Mouse (Mus musculus): ENCODE results near the gene Smim4. TPM values are rescaled to one million over a fixed set of nuclear protein-coding genes. Genes with fewer than 3 reads are reported as not detected.

Smim4 gene
- 10 to 100 TPM; 33.4 to 36.1 TPM for total RNA-seq (2021)
- long read RNA-seq, experiment 1, transcript Smim4-201 (2 exons, 311 nt): major isoform, 17 of 20 reads
- long read RNA-seq, experiment 1, partial matches to known transcripts: 0 of 20 reads
- long read RNA-seq, experiment 1, other reads (novel, unspliced or antisense): 2 of 20 reads
- long read RNA-seq, experiment 2, transcript Smim4-201 (2 exons, 311 nt): major isoform, 30 of 38 reads
- long read RNA-seq, experiment 2, partial matches to known transcripts: 0 of 38 reads
- long read RNA-seq, experiment 2, other reads (novel, unspliced or antisense): 6 of 38 reads

DNA sequence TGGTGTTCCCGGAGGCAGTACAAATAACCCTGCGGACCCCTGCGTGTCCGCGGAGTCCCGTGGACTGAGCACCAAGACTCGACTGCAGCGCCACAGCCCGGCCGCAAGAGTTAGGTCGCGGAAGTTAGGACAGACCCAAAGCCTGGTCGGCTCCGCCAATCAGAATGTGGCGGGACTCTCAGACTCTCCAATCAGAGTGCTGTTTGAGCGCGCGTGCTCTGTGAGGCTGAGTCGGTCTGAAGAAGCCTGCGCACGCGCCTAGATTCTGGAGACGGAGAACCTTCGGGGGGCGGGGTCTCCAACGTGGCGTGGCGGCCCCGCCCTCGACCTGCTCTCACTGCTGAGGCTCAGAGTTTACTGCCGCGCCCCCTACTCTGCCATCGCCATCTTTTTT, at the start of gene Smim4:
Gene Smim4 (minus strand): TSS at position 131 of the 394 bp plus-strand sequence.
- intact Hi-C loops (cut with DNase I): loop anchor here (2.0 to 5.0 kb wide), 3 partner anchors 42 to 123 kb away; partner anchors contain the start of genes Bap1 and Phf7
- H3K27ac ChIP-seq: peak within 1 kb of the TSS; percentile 93
- TF ChIP-seq CTCF (IDR thresholded peaks at IDR 0.05): peak; percentile 71

DNA sequence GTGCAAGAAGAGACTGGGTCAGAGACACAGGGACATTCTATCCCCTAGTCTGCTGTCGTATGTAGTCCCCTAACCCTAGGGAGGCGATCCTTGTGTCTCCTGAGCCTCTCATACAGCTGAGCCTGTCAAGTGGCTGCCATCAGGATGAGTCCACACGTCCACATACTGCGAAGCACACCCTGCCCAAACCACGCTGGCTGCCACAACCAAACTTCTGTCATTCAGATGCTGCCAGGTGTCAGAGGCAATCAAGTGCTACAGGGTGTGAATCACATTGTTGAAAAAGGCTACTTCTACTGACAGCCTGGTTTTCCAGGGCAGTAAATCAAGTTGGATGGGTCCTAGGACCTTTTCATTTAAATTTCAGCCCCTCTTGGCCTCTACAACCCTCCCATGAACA, 49.0 kb upstream of the Smim4 start:
- DNase-seq: no peak
- H3K4me3 ChIP-seq: no peak overlapping the region
- no peak overlapping the region for H3K27ac ChIP-seq
- no peak for TF ChIP-seq CTCF (IDR thresholded peaks at IDR 0.05)
- intact Hi-C loops (cut with DNase I): loop anchor here (5.0 kb wide), 1 partner anchor 45 kb away; the partner anchor contains the start of gene Nt5dc2

More for the DNA sequence above, at the start of gene Smim4:
- peak; percentile 98 for DNase-seq
- H3K4me3 ChIP-seq: peak within 1 kb of the TSS; percentile 91

DNA sequence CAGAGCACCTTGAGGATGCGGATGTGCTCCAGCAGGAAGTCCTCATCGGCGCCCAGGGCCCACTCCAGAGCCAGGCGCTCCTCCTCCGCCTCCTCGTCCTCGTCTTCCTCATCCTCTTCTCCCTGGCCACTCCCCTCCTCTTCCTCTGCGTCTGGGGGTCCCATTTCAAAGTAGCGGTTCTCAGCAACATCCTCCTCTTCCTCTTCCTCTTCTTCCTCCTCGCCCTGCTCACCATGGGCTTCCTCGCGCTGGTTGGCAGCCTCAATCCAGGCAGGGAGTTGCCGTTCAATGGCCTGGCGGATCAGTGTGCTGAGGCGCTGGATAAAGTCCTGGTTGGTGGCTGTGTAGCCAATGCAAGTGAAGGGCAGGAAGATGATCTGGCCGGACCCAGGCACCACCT, 48.5 kb upstream of the Smim4 start:
- Histone ChIP-seq H3K4me3 (no peak overlapping the region), H3K27ac (no peak overlapping the region)
- DNase-seq: no peak
- TF ChIP-seq CTCF (IDR thresholded peaks at IDR 0.05): no peak
- intact Hi-C loops (cut with DNase I): loop anchor here (5.0 kb wide), 1 partner anchor 45 kb away; the partner anchor contains the start of gene Nt5dc2

DNA sequence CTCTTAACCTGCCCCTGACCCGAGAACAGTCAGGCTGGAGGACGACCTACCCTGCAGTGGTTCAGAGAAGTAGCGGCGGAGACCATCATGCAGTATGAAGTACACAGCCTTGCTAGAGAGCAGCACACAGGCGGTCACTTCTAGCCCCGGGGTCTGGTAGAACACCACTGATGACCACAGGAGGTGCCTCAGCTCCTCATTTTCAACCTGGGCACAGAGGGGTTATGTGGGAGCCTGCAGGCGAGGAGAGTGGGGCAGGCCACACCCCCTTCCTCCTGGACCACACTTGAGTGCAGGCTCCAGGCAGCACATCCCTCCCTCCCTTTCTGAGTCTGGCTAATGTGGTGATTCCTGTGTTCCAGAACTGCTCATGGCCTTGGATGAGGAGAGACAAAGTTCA, 44.8 kb upstream of the Smim4 start:
- intact Hi-C loops (cut with DNase I): no loop called here
- no peak for DNase-seq
- H3K27ac ChIP-seq: 0 out of 2 replicates have a peak overlapping the region, but pooled peaks have one; percentile 16
- TF ChIP-seq CTCF (IDR thresholded peaks at IDR 0.05): no peak
- no peak overlapping the region for H3K4me3 ChIP-seq

DNA sequence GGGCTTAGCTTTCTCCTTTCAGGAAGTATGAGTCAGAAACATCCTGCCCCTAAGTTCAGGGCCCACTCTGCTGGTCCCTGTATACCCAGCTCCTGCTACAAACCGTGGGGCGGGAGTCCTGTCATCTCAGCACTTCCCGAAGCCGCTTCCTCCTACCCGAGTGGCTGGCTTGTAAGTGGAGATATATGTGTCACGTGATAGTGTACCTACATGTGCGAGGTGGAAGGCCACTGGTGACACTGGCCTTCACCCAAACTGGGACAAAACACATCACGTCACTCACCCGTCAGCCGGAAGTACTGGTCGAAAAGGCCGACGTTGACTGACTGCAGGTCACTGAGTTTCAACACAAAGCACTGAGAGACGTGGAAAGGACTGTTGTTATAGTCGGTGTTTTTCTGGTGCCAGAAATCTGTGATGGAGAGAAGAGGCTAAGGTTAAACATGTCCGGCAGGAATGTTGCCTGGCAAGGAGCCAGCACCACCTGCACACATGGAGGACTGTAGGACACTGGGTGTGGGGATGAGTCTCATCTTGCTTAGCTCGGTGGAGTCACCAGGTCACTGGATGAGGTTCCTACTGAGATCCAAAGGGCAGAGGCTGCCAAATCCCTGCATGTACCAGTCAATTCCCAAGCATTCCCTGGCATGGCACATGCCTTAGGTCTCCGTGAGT, 44.2 kb upstream of the Smim4 start:
- intact Hi-C loops (cut with DNase I): no loop called here
- Histone ChIP-seq H3K27ac (peak overlapping the region; percentile 59), H3K4me3 (no peak overlapping the region)
- TF ChIP-seq CTCF (IDR thresholded peaks at IDR 0.05): no peak
- DNase-seq: no peak

DNA sequence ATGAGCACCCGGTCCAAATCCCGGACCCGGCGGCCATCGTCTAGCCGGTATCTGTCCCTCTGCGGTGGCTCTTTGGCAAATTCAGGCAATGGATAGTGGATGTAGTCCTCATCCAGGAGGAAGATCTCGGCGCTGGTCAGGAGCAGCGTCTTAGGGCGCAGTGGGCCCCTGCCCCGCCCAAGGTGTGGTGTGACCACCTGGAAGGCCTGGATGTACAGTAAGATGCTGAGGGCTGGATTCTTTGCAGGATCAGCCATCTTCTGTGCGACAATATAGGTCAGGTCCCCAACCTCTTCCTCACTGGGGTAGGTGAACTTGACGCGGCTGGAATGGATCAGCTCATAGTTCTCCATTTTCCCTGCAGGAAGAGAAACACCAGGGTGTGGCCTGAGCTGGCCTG, 43.1 kb upstream of the Smim4 start:
- Histone ChIP-seq H3K27ac (peak overlapping the region; percentile 20; the same call in 1 of the 2 replicates), H3K4me3 (no peak overlapping the region)
- DNase-seq: no peak
- intact Hi-C loops (cut with DNase I): no loop called here
- TF ChIP-seq CTCF (IDR thresholded peaks at IDR 0.05): no peak

DNA sequence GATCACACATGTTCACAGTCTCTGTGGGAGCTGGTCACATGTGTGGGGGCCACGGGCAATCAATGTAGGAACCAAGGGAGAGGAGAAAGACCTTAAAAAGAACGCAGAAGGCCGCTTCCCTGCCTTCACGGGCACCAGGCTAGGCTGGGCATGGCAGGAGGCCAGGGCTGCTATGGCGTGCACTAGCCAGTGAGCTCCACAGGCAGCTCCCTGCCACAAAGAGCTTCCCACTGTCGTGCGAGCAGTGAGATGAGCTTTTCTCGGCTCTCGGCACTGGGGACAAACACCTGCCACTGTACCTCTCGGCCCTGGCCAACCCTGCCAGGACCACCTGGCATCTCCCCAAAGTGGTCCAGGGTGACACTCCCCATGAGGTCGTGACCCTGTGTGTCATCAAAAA, 42.6 kb upstream of the Smim4 start:
- DNase-seq: no peak
- TF ChIP-seq CTCF (IDR thresholded peaks at IDR 0.05): no peak
- intact Hi-C loops (cut with DNase I): no loop called here
- H3K4me3 ChIP-seq: no peak overlapping the region
- H3K27ac ChIP-seq: peak overlapping the region; percentile 20; the same call in 1 of the 2 replicates

DNA sequence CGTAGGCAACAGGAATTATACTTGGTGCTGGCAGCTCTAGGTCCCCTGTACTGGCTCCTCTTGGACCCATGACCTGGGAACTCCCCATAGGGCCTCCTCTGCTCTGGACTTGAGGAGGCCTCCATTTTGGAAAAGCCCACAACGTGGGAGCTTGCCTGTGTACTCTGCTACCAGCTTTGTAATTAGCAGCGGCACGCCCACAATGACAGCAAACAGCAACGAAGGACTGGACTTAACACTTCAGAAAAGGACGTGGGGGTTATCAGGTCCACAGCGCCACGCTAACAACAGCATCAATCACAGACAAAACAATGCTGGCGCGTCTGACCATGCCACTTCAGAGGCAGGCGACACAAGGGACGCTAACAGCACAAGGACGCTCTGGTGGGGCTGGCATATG, 42.2 kb upstream of the Smim4 start:
- no peak overlapping the region for H3K27ac ChIP-seq
- intact Hi-C loops (cut with DNase I): no loop called here
- no peak overlapping the region for H3K4me3 ChIP-seq
- no peak for TF ChIP-seq CTCF (IDR thresholded peaks at IDR 0.05)
- no peak for DNase-seq

DNA sequence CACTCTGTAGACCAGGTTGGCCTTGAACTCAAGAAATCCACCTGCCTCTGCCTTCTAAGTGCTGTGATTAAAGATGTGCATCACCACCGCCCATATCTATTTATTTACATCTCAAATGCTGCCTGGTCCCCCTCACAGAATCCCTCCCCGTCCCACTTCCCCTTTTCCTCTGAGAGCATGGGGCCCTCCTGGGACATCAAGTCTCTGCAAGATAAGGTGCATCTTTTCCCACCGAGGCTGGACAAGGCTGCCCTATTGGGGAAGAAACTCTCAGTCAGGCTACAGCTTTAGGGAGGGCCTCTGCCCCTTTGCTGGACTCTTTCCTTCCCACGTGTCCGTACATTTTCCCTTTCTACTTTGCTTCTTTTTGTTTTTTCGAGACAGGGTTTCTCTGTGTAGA, 40.8 kb upstream of the Smim4 start:
- no peak for DNase-seq
- intact Hi-C loops (cut with DNase I): no loop called here
- no peak overlapping the region for H3K4me3 ChIP-seq
- H3K27ac ChIP-seq: peak overlapping the region; percentile 76
- TF ChIP-seq CTCF (IDR thresholded peaks at IDR 0.05): no peak

DNA sequence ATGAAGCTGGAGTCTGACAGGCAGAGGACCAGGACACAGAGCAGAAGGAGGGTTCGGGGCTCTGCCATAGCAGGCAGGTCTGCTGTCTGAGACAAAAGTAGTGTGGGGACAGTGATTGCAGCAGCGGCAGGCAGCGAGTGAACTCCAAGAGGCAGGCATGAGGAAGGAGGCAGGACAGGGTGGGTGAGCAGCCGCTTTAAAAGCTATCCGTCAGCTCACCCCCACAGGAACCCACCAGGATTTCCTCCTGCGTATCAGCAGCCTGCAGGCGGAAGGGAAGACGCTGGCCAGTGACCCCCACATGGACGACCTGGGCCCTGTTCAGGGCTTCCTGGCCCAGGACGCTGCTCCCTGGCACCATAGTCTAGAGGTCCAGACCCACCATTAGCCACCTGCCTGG, 39.7 kb upstream of the Smim4 start, which contains the start of gene Stab1:
Gene Stab1 (minus strand): TSS at position 217 of the 400 bp plus-strand sequence.
- peak; percentile 57 for DNase-seq

DNA sequence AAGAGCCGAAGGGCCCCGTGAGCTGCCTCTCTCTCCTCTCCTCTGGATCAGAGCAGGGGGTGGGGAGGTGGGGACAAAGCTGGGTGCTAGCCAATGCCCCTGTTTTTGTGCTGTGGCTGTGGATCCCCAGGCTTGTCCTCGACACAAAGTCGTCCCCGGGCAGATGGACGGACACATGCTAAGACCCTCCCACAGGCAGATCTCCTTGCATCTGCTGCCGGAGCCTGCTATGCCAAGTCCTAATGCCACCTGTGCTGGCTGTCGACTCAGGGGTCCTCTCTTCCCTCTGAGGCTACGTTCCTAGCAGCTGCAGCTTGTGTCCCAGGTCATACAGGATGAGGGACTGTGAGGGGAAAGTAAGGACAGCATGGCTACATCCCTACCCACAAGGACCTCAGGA, 38.1 kb upstream of the Smim4 start:
- Histone ChIP-seq H3K27ac (peak overlapping the region; percentile 76), H3K4me3 (peak overlapping the region; percentile 69)
- DNase-seq: no peak
- no peak for TF ChIP-seq CTCF (IDR thresholded peaks at IDR 0.05)
- intact Hi-C loops (cut with DNase I): no loop called here

More for the DNA sequence above, 39.7 kb upstream of the Smim4 start, which contains the start of gene Stab1:
- intact Hi-C loops (cut with DNase I): no loop called here
- TF ChIP-seq CTCF (IDR thresholded peaks at IDR 0.05): no peak
- Histone ChIP-seq H3K27ac (peak within 1 kb of the TSS; percentile 76), H3K4me3 (peak within 1 kb of the TSS; percentile 69)

DNA sequence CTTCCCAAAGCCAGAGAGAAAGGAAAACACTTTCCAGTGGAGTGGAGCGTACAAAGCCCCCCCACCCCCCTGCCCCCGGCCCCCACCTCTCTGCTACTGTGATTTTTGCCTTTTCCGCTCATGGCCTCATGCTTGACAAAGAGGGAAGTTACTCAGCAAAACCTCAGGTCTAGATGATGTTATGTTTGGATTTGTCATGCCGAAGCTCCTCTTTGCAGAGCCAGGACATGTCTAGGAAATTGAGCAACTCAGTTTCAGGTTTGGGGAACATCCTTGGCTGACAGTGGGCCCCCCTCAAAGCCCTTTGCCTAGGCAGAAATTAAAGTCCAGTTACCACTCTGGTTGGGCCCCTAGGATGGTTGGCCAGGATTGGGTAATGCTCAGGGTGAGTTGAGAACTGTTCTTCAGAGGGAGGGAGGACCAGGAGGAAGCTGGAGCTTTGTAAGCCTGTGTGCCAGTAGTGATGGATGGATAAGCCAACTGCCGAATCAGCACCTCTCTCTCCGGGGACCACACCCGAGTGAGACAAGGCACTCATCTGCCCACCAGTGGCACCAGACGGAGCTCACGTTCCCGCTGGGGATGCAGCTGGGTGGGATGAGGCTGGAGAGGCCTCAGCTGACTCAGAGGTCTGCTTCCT, 37.4 kb upstream of the Smim4 start:
- no peak for TF ChIP-seq CTCF (IDR thresholded peaks at IDR 0.05)
- DNase-seq: peak; percentile 64
- Histone ChIP-seq H3K4me3 (peak overlapping the region; percentile 69), H3K27ac (peak overlapping the region; percentile 76)
- intact Hi-C loops (cut with DNase I): no loop called here

DNA sequence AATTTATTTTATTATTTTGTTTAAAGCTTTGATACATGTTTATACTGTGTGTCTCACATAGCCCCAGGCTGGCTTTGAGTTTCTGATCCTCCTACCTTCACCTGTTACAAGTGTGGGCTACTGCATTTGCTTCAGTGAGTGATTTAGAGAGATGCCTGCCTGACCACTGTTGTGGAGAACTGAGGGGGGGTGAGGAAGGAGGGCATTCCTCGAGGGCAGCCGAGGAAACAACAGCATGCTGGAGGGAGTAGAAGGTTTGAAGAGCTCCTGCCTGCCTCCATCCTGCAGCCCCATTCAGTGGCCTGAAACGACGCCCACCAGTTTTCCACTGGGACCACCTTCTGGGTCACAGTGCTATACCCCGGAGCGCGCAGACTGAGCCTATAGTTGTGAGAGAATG, 36.7 kb upstream of the Smim4 start:
- Histone ChIP-seq H3K4me3 (peak overlapping the region; percentile 23; the same call in 1 of the 2 replicates), H3K27ac (peak overlapping the region; percentile 12; the same call in 1 of the 2 replicates)
- TF ChIP-seq CTCF (IDR thresholded peaks at IDR 0.05): no peak
- no peak for DNase-seq
- intact Hi-C loops (cut with DNase I): no loop called here

All from gastrocnemius, adult 2 months (tissue).